Mouse (Mus musculus) brain, embryonic 14.5 days (tissue): Measurements from ENCODE around the gene Zfp787. TPM values are rescaled to one million over a fixed set of nuclear protein-coding genes. Genes with fewer than 3 reads are reported as not detected.
"Not testable (repeated sequence)": the region's sequence is repeated elsewhere in the genome, so short reads cannot be mapped to it uniquely, and the experiment has no call there.

Experiments
- DNase-seq: peaks from one replicate; pipeline ENCODE4 v3.0.0-alpha.2; 2011; ENCODE audit warnings: low read depth
- CTCF ChIP-seq: fragments of 200-500 bp; IDR thresholded peaks from 2 replicates; pipeline ENCODE4 v1.5.1; 2012; ENCODE audit warnings: inconsistent platforms, mild to moderate bottlenecking, moderate library complexity, borderline replicate concordance; ENCODE audit not compliant: insufficient read depth, insufficient read length; ENCODE audit errors: extremely low read depth
- POLR2A ChIP-seq: fragments of 200-500 bp; IDR thresholded peaks from 2 replicates; pipeline ENCODE4 v1.6.1; 2012; ENCODE audit warnings: mild to moderate bottlenecking, inconsistent platforms, borderline replicate concordance; ENCODE audit not compliant: poor library complexity, insufficient read depth, insufficient read length, severe bottlenecking; ENCODE audit errors: extremely low read depth
- polyA plus RNA-seq: library from polyadenylated mRNA; depleted of rRNA; stranded (reverse); fragments of >200 nt; gene quantifications from 2 replicates; pipeline ENCODE4 v1.2.3, GENCODE M21; 2012

Zfp787 gene
- polyA plus RNA-seq, 1 experiment, result 47.4 TPM

DNA sequence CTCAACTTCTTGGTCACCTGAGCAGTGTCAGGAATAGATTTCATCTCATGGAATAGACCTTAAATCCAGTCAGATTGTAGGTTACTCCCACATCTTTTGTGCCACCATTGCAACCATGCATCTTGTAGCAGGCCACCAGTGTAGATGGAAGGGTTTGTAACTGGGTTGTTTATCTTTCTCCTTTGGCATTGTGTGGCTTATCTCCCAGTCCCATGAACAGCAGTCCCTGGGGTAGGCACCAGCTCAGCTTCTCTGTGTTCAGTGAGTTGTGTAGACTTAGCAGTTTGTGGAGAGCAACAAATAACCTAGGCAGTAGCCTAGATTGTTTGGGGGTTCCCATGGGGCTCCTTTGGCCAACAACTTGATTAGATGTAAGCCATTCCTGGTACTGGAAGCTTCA lies 27.1 kb upstream of the Zfp787 start:
- DNase-seq, result no peak
- TF ChIP-seq POLR2A (no peak), CTCF (no peak)

DNA sequence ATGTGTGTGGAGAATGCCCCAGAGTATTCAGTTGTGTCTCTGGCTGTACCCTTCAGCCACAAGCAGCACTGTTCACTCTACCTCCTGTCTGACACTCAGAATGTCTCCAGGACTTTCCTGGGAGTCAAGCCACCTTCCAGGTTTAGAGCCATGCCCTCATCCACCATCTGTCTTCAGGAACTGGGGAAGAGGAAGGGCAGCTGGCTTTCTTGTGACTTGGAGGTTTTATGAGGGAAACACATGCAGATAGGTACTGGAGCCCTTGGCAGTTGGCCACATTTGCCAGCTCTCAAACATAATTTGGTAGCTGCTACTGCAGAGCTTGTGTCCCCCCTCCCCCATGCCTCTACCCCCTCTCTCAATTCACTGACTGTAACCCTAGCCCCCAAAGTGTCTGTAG lies 23.2 kb upstream of the Zfp787 start:
- no peak for DNase-seq

DNA sequence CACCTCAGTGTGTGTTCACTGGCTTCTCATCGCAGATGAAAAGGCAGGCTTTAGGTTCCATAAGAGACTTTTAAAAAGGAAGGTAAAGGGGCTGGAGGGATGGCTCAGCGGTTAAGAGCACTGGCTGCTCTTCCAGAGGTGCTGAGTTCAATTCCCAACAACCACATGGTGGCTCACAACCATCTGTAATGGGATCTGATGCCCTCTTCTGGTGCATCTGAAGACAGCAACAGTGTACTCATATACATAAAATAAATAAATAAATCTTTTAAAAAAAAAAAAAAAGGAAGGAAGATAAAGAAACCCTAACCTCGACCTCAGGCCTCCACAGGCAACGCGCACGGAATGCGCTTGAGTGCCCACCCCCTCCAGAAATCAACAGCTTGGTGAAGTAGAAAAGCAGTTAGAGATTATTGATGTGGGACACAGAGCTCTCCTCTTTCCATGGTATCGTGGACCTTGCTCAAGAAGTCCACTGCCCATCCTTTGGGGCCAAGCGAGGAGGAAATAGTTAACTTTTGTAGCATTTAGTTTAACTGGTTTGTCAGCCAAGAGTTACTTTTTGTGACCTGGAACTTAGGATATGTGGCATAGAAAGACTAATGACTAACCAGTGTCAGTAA lies 18.7 kb upstream of the Zfp787 start:
- DNase-seq, result not testable (repeated sequence)

More for the DNA sequence above, 23.2 kb upstream of the Zfp787 start:
- TF ChIP-seq POLR2A, result no peak
- no peak for TF ChIP-seq CTCF

GRCm38 (mm10) chr7:6173872-6174271 lies 18.1 kb upstream of the Zfp787 start:
- no peak for DNase-seq
- TF ChIP-seq POLR2A (no peak), CTCF (no peak)

GRCm38 (mm10) chr7:6172674-6173244 lies 17.0 kb upstream of the Zfp787 start:
- peak; percentile 72 for DNase-seq
- no peak for TF ChIP-seq CTCF
- TF ChIP-seq POLR2A, result 0 out of 2 replicates have a peak, but pooled peaks have one; percentile 2

DNA sequence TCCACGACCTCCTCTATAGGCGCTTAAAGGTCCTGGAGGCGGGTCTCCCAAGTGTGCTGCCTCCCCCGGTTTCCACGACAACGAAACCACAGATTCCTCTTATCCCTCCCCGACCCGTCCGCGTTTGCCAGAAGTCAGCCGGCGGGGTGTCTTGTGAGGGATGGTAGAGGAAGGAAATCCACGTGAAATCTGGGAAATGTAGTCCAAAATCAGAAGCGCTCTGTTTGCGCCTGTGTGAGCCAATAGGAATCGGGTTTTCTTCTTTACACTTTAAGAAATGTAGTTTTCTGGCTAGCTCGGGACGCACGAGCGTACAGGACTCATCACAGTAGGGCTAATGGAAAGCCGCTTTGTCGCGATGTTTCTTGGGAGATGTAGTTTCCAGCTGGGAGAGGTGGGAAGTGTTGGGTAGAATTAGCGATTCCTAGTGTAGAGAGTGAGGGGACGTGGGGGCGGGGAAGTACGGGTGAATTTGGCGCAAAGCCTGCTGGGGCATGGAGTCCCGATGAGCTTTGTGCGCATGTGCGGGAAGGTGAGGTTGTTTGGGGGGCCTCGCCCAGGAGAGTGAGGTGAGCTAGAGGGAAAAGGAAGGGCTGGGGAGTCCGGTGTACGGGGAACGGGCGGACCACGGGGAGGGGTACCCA lies 16.3 kb upstream of the Zfp787 start, which contains the start of gene Zfp444:
Gene Zfp444 (plus strand): TSS at position 221 of the 644 bp plus-strand sequence.
- TF ChIP-seq POLR2A (peak; percentile 31; the same call in 1 of the 2 replicates), CTCF (no peak)
- DNase-seq, result peak; percentile 100

DNA sequence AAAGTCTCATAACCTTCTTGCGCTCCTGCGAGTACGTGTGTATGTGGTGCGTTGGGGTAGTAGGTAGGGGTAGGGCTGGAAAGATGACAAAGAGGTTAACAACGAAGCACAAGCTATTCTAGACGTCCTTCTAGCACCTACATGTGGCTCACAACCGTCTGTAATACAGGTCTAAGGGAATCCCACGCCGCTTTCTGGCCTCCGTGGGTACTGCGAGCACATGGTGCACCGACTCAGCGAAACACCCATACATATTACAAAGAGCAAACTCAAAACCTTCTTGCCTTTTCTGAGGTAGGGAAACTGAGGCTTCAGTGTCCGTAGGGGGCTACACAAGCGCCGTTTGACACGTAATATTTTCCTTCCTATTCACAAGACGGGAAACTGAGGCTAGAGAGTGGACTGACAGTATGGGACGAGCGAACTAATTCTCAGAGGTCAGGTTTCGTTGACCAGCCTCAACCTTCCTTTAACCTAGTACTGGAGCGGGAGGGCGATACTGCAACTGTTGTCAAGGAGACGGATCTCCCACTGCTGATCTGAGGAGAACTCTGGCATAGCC lies 15.7 kb upstream of the Zfp787 start:
- TF ChIP-seq POLR2A, result no peak
- TF ChIP-seq CTCF, result peak; percentile 47; the same call in 1 of the 2 replicates
- DNase-seq, result peak; percentile 84

- TF ChIP-seq CTCF (no peak), POLR2A (no peak)
- DNase-seq, result no peak
Observed at GRCm38 (mm10) chr7:6170871-6171270, 15.1 kb upstream of the Zfp787 start.

DNA sequence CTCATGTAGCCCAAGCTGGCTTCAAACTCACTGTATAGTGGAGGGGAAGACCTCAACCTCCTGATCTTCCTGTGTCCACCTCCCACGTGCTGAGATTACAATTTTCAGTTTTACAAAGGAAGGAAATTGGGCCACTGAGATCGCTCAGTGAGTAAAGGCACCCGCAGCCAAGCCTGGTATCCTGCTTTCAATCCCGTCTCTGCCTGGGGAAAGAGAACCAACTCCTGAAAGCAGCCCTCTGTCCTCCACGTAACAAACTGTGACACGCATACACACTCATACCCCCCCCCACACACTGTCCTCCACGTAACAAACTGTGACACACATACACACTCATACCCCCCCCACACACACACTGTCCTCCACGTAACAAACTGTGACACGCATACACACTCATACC lies 14.6 kb upstream of the Zfp787 start:
- DNase-seq, result no peak
- TF ChIP-seq POLR2A (no peak), CTCF (no peak)

DNA sequence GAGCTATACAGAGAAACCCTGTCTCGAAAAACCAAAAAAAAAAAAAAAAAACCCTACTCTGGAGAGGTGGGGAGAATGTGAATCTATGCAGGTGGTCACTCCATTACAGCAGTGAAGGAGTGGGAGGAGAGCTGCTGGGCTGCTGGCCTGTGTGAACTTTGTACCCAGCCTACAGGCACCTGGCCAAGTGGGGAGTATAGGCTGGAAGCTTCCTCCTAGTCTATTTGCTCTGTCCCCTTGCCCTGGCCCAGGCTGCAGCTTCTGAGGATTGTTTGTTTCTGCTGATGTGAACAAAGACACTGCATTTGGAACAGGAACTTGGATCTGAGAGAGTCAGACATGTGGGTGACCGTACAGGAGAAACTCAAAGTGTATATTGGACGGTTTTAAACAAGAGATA lies 13.6 kb upstream of the Zfp787 start:
- no peak for DNase-seq
- TF ChIP-seq POLR2A, result no peak

- no peak for DNase-seq
- TF ChIP-seq CTCF (no peak), POLR2A (no peak)
Observed at GRCm38 (mm10) chr7:6164671-6165070, 8.9 kb upstream of the Zfp787 start.

GRCm38 (mm10) chr7:6162172-6162571 lies 6.4 kb upstream of the Zfp787 start:
- no peak for TF ChIP-seq CTCF
- no peak for TF ChIP-seq POLR2A

More at GRCm38 (mm10) chr7:6162172-6162571, 6.4 kb upstream of the Zfp787 start:
- DNase-seq, result no peak
